In the genomic region with DNA sequence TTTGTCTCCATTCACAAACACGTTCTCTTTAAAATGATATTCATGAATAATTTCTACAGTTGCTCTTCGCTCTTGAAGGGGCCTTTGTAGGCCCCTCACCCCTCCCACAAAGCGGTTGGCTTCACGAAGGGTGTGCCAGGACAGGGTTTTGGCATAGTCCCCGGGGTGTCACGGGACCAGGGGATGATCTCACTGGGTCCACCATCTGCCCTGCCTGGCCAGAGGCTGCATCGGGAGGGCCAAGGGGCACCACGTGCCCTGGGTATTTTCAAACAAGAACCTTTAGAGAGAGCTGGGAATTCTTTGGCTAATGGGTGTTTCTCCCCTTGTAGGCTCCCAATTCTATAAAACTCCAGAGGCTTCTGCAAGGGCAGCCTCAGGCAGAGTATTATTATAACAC, we compare ENCODE assay signal across 8 mouse cellular contexts. TPM values are rescaled to one million over a fixed set of nuclear protein-coding genes. Genes with fewer than 3 reads are reported as not detected.
A peak's percentile ranks its signal among the peaks of the same experiment; 100 is the strongest.
DNase-seq lines count a peak whose midpoint lies in the region.

No protein-coding gene starts in this region.

- H3K4me3 ChIP-seq in heart, embryonic 10.5 days: no peak overlapping the region

- no peak overlapping the region for H3K27ac ChIP-seq in heart, embryonic 10.5 days

- no peaks in the 10 kb centered on the region for H3K36me3 ChIP-seq in heart, embryonic 10.5 days

- H3K9me3 ChIP-seq in heart, embryonic 10.5 days: no peaks in the 10 kb centered on the region

- H3K4me1 ChIP-seq in heart, embryonic 10.5 days: peaks cover 8% of the 10 kb centered on the region

- H3K27me3 ChIP-seq in heart, embryonic 10.5 days (ENCODE audit: insufficient read depth, poor library complexity, severe bottlenecking): peaks cover 10% of the 10 kb centered on the region; the same call in 1 of the 2 replicates

- 81% methylated on average over 8 of the region's 8 CpGs for WGBS in heart, embryonic 10.5 days

- peak; percentile 86 to 87 for DNase-seq in heart, adult 18-20 months
- DNase-seq in heart, embryonic 10.5 days (ENCODE audit: low spot score): no peak
- peak; percentile 82 for DNase-seq in adrenal gland, postnatal 25 days
- peak; percentile 74 to 83 for DNase-seq in frontal cortex, postnatal 10 days (ENCODE audit: low spot score in 2 of 2)
- DNase-seq in kidney, postnatal 4 days: peak; percentile 55 to 69
- DNase-seq in right cerebral cortex, adult 2 months (ENCODE audit: low spot score in 2 of 2): peak; percentile 63 to 73
- no peak for DNase-seq in urinary bladder, postnatal 25 days (ENCODE audit: low spot score)
- no peak for DNase-seq in embryo, embryonic 10.5 days (ENCODE audit: low spot score)

RNA-seq across cellular contexts. Expression of a gene that starts 41.2 kb away (rescaled TPM):
- 10 to 100 TPM; 75.4 to 90.8 TPM for total RNA-seq in heart, adult 18-20 months (2021)
- 0.92 and 1.4 TPM in 2 replicates for polyA plus RNA-seq in heart, embryonic 10.5 days (2016; fragmentation: Nextera tagmentation; extraction: Ambion mirVana)
- total RNA-seq in adrenal gland, postnatal 25 days (2021): 142 and 169 TPM in 2 replicates

Comparison
In these comparisons a context has a peak if more than half of its experiments do, and no peak if none do; other contexts are left out.
1. DNase-seq: peak in heart, adult 18-20 months (2 of 2), adrenal gland, postnatal 25 days (single experiment), frontal cortex, postnatal 10 days (2 of 2), kidney, postnatal 4 days (2 of 2) and right cerebral cortex, adult 2 months (2 of 2); none in heart, embryonic 10.5 days (single experiment), urinary bladder, postnatal 25 days (single experiment) and embryo, embryonic 10.5 days (single experiment).